Mouse (Mus musculus) kidney, postnatal 0 days (tissue): ENCODE measurements around the gene Fga. TPM values are rescaled to one million over a fixed set of nuclear protein-coding genes. Genes with fewer than 3 reads are reported as not detected.

Experiments used
- ATAC-seq: fragments of 200-750 bp; cut with Nextera tagmentation; replicated peaks from 2 replicates; pipeline ENCODE4 v1.8.0; 2017; ENCODE audit warnings: low read depth, moderate number of reproducible peaks, moderate TSS enrichment, moderate library complexity; ENCODE audit not compliant: low FRiP score
- DNase-seq: peaks from one replicate; pipeline ENCODE4 v3.0.0-alpha.2; 2016; ENCODE audit warnings: low spot score
- H3K27ac ChIP-seq: fragments of 300-500 bp; sonication (generic); 2 replicates; pipeline ENCODE4 v1.5.1; 2014; ENCODE audit warnings: mild to moderate bottlenecking
- H3K27me3 ChIP-seq: fragments of 300-500 bp; sonication (generic); 2 replicates; pipeline ENCODE4 v1.6.1; 2014; ENCODE audit warnings: low read length, mixed read lengths; ENCODE audit not compliant: insufficient read depth
- H3K36me3 ChIP-seq: fragments of 300-500 bp; sonication (generic); 2 replicates; pipeline ENCODE4 v1.6.1; 2014; ENCODE audit warnings: low read length, mixed read lengths; ENCODE audit not compliant: insufficient read depth
- H3K4me1 ChIP-seq: fragments of 300-500 bp; sonication (generic); replicated peaks from 2 replicates; pipeline ENCODE4 v1.6.1; 2014; ENCODE audit warnings: antibody characterized with exemption, low read length, mixed read lengths; ENCODE audit not compliant: insufficient read depth
- H3K4me2 ChIP-seq: fragments of 300-500 bp; sonication (generic); 2 replicates; pipeline ENCODE4 v1.6.1; 2014; ENCODE audit warnings: mild to moderate bottlenecking, low read length, moderate library complexity, mixed read lengths
- H3K4me3 ChIP-seq: fragments of 300-500 bp; sonication (generic); replicated peaks from 2 replicates; pipeline ENCODE4 v1.5.1; 2014; ENCODE audit warnings: low read depth, low read length
- H3K9ac ChIP-seq: fragments of 300-500 bp; sonication (generic); 2 replicates; pipeline ENCODE4 v1.6.1; 2014; ENCODE audit warnings: low read depth, low read length
- H3K9me3 ChIP-seq: fragments of 300-500 bp; sonication (generic); replicated peaks from 2 replicates; pipeline ENCODE4 v1.6.1; 2016; ENCODE audit warnings: low read length, inconsistent platforms, mixed read lengths
- CTCF ChIP-seq: IDR thresholded peaks from 2 replicates; pipeline ENCODE4 v1.5.1; 2016; ENCODE audit warnings: antibody characterized with exemption, low read depth, mild to moderate bottlenecking, moderate library complexity
- WGBS: fragments of 180-500 bp; shearing (Covaris S2); extraction: QIAGEN DNeasy Blood & Tissue Kit; methylation state at CpG from one replicate; pipeline ENCODE4 v1.1.7; 2014; 5-methylcytosine and 5-hydroxymethylcytosine counted together
- polyA plus RNA-seq: library from polyadenylated mRNA; unstranded; fragments of >200 nt; fragmentation: Nextera tagmentation; extraction: Ambion mirVana; gene quantifications from 2 replicates; pipeline ENCODE4 v1.2.1, GENCODE M21; 2015

The Fga gene
- polyA plus RNA-seq, 1 experiment from 2014 or later, result 5.1 TPM

DNA sequence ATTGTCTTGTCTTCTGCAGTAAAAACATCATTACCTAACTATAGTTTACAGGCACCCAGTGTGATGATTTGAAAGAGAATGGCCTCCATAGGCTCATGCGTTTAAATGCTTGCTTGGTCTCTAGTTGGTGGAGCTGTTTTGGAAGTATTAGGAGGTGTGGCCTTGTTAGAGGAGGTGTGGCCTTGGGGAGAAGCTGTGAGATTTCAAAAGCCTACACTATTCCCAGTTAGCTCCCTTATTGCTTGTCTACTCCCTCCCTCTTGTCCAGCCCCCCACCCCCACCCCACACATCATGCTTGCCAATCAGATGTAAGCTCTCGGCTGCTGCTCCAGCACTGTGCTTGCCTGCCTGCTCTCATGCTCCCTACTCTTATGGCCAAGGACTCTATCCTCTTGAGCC lies 31.2 kb downstream of the Fga start:
- no peak for TF ChIP-seq CTCF
- no peak overlapping the region for H3K4me3 ChIP-seq
- peaks cover 5% of the 10 kb centered on the region; the same call in 1 of the 2 replicates for H3K4me1 ChIP-seq
- 95% methylated on average over 2 of the region's 2 CpGs for WGBS
- peaks cover 31% of the 10 kb centered on the region for H3K36me3 ChIP-seq
- H3K4me2 ChIP-seq, result no peak overlapping the region
- no peaks in the 10 kb centered on the region for H3K9me3 ChIP-seq
- DNase-seq, result no peak
- ATAC-seq, result no peak
- H3K27me3 ChIP-seq, result no peaks in the 10 kb centered on the region
- no peak overlapping the region for H3K27ac ChIP-seq
- no peak overlapping the region for H3K9ac ChIP-seq

DNA sequence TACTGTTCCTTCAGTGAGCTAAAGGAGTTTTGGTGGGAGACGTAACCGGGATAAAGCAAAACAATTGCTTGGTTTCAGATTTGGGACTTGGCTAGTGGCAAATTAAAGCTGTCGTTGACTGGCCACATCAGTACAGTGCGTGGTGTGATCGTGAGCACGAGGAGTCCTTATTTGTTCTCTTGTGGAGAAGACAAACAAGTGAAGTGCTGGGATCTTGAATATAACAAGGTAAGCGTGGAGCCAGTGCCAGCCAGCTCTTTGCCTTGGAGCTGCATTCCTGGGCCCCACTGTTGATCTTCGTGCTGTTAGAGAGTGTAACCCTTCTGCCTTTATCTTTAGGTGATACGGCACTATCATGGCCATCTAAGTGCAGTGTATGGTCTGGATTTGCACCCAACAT lies 42.0 kb downstream of the Fga start:
- H3K27me3 ChIP-seq, result no peaks in the 10 kb centered on the region
- ATAC-seq, result no peak
- H3K4me3 ChIP-seq, result no peak overlapping the region
- no peak overlapping the region for H3K27ac ChIP-seq
- no peak overlapping the region for H3K4me2 ChIP-seq
- no peak for TF ChIP-seq CTCF
- H3K36me3 ChIP-seq, result peaks cover 57% of the 10 kb centered on the region
- WGBS, result 93% methylated on average over 9 of the region's 9 CpGs
- no peaks in the 10 kb centered on the region for H3K4me1 ChIP-seq
- no peak for DNase-seq
- no peak overlapping the region for H3K9ac ChIP-seq
- no peaks in the 10 kb centered on the region for H3K9me3 ChIP-seq

DNA sequence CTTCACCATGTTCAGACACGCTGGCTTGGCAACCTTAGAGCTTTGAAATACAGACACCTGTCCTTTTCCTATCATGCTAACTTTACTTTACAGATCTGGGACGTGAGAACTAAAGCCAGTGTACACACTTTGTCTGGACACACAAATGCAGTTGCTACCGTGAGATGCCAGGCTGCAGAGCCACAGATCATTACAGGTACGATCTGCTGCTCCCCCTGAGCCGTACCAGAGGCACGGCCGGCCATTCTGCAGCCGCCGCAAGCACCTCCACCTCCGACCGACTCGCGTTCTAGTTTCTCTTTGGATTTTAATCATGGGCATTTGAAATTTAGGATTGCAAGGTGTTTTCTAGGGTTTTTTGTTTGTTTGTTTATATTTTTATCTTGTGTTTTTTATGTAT lies 43.0 kb downstream of the Fga start:
- WGBS, result 97% methylated on average over 13 of the region's 13 CpGs
- no peak for DNase-seq
- Histone ChIP-seq H3K9me3 (no peaks in the 10 kb centered on the region), H3K4me2 (no peak overlapping the region), H3K9ac (no peak overlapping the region), H3K36me3 (peaks cover 53% of the 10 kb centered on the region), H3K4me3 (no peak overlapping the region), H3K4me1 (no peaks in the 10 kb centered on the region), H3K27me3 (no peaks in the 10 kb centered on the region), H3K27ac (no peak overlapping the region)
- ATAC-seq, result no peak
- TF ChIP-seq CTCF, result no peak

DNA sequence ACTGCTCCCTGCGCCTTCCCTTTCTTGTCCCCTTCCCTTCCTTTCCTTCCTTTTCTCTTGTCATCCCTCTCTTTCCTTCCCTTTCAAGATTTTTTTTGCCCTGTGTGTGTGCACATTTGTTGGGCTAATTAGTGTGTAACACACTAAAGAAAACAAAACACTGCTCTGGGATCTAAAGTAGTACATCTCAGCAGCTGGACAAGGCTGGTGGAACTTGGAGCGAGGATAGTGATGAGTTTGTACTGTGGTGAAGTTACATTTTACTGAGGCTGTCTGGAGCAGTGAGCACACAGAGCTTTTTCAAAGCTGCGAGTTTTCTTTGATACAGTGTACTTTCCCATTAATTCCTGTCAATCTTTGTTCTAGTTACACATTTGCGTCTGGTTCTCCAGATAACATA lies 44.4 kb downstream of the Fga start:
- TF ChIP-seq CTCF, result no peak
- H3K4me3 ChIP-seq, result no peak overlapping the region
- ATAC-seq (no peak), DNase-seq (no peak)
- no peaks in the 10 kb centered on the region for H3K9me3 ChIP-seq
- H3K27me3 ChIP-seq, result no peaks in the 10 kb centered on the region
- WGBS, result 88% methylated on average over 4 of the region's 4 CpGs
- peaks cover 53% of the 10 kb centered on the region for H3K36me3 ChIP-seq
- no peak overlapping the region for H3K27ac ChIP-seq
- no peak overlapping the region for H3K9ac ChIP-seq
- no peaks in the 10 kb centered on the region for H3K4me1 ChIP-seq
- no peak overlapping the region for H3K4me2 ChIP-seq

DNA sequence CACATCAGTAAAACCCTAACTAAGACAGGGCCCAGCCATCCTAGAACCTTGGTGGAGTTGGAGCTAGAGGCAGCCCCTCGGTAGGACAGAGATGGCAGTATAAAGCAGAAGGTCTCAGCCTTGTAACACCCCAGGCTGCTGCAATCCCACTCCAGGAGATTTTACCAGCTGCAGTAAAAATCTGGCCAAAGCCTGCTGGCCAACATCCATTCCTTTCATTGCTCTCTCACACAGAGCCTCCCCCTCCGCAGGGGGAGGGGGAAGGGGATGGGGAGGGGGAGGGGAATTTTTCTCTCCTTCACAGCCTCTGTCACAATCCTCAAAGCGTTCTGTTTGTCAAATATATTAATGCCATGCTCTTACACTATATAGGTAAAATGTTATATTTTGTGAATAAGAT lies 50.7 kb downstream of the Fga start:
- 13% methylated on average over 3 of the region's 3 CpGs for WGBS
- no peak overlapping the region for H3K9ac ChIP-seq
- H3K27me3 ChIP-seq, result no peaks in the 10 kb centered on the region
- no peak overlapping the region for H3K4me2 ChIP-seq
- no peaks in the 10 kb centered on the region for H3K9me3 ChIP-seq
- TF ChIP-seq CTCF, result no peak
- ATAC-seq, result no peak
- no peak for DNase-seq
- H3K4me3 ChIP-seq, result no peak overlapping the region
- 0 out of 2 replicates have a peak, but pooled peaks cover 13% of the 10 kb centered on the region for H3K36me3 ChIP-seq
- H3K27ac ChIP-seq, result no peak overlapping the region
- no peaks in the 10 kb centered on the region for H3K4me1 ChIP-seq

DNA sequence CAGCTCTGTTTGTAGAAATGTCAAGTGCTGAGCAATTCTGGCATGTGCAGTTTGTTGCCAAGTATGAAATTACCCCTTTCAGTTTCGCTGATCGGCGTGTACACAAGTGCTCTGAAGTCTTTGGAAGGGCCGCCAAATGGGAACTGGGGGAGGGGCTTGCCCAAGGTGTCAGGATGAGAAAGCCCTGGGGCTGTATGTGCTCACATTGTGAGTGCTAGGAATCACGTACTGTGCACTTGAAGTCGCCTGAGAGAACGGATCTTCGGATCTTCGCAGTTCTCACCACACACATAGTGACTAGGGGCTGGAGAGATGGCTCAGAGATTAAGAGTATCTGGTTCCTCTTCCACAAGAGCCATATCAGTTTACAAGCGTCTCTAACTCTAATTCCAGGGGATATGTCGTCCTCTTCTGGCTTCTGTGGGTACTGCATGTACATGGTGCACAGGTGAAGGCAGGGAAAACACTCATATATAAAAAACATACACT lies 54.7 kb downstream of the Fga start:
- ATAC-seq, result peak; percentile 63; the same call in 1 of the 2 replicates
- Histone ChIP-seq H3K9me3 (no peaks in the 10 kb centered on the region), H3K4me3 (peak overlapping the region; percentile 24), H3K4me1 (no peaks in the 10 kb centered on the region), H3K4me2 (peak overlapping the region; percentile 66), H3K9ac (no peak overlapping the region), H3K27me3 (no peaks in the 10 kb centered on the region), H3K36me3 (no peaks in the 10 kb centered on the region), H3K27ac (no peak overlapping the region)
- TF ChIP-seq CTCF, result peak; percentile 96
- 1% methylated on average over 11 of the region's 11 CpGs for WGBS
- peak; percentile 86 for DNase-seq

Other genes starting within 250 kb of the Fga start
- gene Rbm46, start 149.6 kb upstream of the Fga start, polyA plus RNA-seq, result 2.3 and 2.5 TPM in 2 replicates
- gene Lrat, start 122.1 kb upstream of the Fga start, polyA plus RNA-seq, result 0.09 and 0.11 TPM in 2 replicates
- gene Fgg, start 18.4 kb upstream of the Fga start, polyA plus RNA-seq, result 1.2 and 2.3 TPM in 2 replicates
- gene Fgb, start 23.8 kb downstream of the Fga start, polyA plus RNA-seq, result 2.4 and 3.3 TPM in 2 replicates
- gene Plrg1, start 29.4 kb downstream of the Fga start, polyA plus RNA-seq, result 70.4 and 76.8 TPM in 2 replicates
- gene Dchs2, start 101.9 kb downstream of the Fga start, polyA plus RNA-seq, result 0.03 and 0.05 TPM in 2 replicates